Mouse (Mus musculus) gastrocnemius, postnatal 36 days (tissue): ENCODE data around the gene Rtl9. TPM values are rescaled to one million over a fixed set of nuclear protein-coding genes. Genes with fewer than 3 reads are reported as not detected.

ENCODE experiments used
- DNase-seq, 2 experiments: peaks; one replicate each; pipeline ENCODE4 v3.0.0; 2022
- intact Hi-C: fragments of 180-260 bp; cut with DNase I; formaldehyde crosslinking; loops from one replicate; pipeline ENCODE4 v1.15.1; 2025
- long read RNA-seq, 2 experiments: library from polyadenylated mRNA; stranded (forward); transcript quantifications; one replicate each; pipeline ENCODE4 v2.0.0; 2021
- total RNA-seq, 2 experiments: library from RNA; stranded (reverse); gene quantifications; 2 replicates each; pipeline ENCODE4 v1.2.3; 2021

The Rtl9 gene
- total RNA-seq, result under 1 TPM; 0.13 to 0.17 TPM
- long read RNA-seq, experiment 1, result 0 reads
- long read RNA-seq, experiment 2, result 0 reads

GRCm38 (mm10) chrX:143099044-143099754 lies at the start of gene Rtl9:
TSS of gene Rtl9 (plus strand) at chrX:143099594.
- intact Hi-C loops, result no loop called here
- no peak for DNase-seq

DNA sequence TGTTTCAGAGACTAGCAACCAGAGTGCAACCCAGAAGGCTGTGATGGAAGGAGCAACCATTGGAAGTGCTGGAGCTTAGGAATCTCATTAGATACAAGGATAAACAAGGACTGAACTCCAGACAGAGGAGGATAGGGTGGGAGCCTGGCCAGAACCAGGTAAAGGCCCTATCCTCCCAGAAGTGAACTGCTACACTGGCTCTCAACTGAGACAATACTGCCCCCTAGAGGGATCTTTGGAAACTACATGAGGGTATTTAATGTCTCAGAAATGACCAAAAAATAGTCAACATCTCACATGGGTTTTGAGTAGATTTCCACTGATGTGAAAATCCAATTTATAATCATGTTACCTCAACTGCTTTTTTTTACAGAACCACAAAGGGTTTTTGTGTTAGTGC lies 47.9 kb upstream of the Rtl9 start:
- intact Hi-C loops, result loop anchor here (2.0 kb wide), 1 partner anchor 231 kb away; no protein-coding TSS in a partner anchor
- no peak for DNase-seq

- intact Hi-C loops, result loop anchor here (2.0 kb wide), 1 partner anchor 231 kb away; no protein-coding TSS in a partner anchor
- no peak for DNase-seq
These were observed 47.5 kb upstream of the Rtl9 start for GRCm38 (mm10) chrX:143051921-143052320.

DNA sequence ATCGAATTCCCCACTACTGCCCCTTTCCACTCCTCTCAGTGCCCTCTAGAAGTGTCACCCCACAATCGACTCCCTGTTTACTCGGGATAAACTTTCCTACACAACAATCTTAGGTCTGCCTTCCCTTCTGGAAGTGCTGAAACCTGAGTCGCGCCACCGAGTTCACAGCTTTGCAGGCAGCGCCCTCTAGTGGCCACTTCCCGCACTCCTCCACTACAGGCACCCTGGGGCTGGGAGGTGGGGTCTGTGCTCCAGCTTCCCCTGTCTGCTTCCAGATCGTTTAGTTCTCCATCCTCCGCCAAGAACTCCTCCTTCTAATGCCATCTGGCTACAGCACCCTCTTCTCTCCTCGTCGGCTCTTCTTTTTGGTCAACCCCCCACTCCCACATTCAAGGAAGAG lies 40.6 kb upstream of the Rtl9 start:
- intact Hi-C loops, result loop anchor here (5.0 kb wide), 1 partner anchor 92 kb away; the partner anchor contains the start of gene Ammecr1
- DNase-seq, result peak; percentile 67 to 69

- DNase-seq, result no peak
- intact Hi-C loops, result no loop called here
These were observed 36.6 kb upstream of the Rtl9 start for GRCm38 (mm10) chrX:143062641-143063355.

DNA sequence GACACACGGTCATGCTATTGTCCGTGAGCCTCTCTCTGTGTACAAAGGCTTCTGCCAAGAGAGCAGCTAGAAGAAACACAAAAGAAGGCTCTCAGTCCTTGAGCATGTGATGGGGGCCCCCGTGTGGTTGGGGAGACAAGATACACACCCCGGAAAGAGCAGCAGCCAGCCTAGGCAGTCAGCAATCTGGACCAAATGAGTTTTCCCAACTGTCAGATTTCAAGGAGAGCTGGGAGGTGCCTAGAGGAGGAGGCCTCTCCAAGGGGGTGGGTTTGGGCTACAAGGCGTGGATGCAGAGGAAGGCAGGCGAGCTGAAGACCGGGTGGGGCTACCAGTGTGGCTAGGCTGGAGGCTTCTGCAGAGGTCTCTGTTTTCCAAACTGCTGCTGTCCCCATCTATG lies 35.6 kb upstream of the Rtl9 start:
- intact Hi-C loops, result no loop called here
- DNase-seq, result no peak

DNA sequence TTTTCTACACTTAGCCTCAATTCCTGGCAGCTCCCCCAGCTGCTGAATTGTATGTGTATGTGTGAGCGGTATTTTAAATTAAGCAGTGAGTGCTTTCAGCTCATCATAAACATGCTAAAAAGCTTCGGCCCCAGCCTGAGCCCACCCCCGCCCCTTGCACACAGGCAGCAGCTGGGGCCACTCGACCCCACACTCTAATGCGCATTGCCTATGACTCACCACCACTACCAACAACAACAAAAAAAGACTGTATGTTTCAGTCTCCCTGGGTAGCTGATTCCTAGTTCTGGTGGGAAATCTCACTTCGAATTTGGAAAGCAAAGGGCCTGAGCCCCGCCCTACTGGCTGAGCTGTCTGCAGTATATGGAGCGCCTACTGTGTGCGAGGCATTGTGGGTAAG lies 35.1 kb upstream of the Rtl9 start:
- intact Hi-C loops, result no loop called here
- no peak for DNase-seq

DNA sequence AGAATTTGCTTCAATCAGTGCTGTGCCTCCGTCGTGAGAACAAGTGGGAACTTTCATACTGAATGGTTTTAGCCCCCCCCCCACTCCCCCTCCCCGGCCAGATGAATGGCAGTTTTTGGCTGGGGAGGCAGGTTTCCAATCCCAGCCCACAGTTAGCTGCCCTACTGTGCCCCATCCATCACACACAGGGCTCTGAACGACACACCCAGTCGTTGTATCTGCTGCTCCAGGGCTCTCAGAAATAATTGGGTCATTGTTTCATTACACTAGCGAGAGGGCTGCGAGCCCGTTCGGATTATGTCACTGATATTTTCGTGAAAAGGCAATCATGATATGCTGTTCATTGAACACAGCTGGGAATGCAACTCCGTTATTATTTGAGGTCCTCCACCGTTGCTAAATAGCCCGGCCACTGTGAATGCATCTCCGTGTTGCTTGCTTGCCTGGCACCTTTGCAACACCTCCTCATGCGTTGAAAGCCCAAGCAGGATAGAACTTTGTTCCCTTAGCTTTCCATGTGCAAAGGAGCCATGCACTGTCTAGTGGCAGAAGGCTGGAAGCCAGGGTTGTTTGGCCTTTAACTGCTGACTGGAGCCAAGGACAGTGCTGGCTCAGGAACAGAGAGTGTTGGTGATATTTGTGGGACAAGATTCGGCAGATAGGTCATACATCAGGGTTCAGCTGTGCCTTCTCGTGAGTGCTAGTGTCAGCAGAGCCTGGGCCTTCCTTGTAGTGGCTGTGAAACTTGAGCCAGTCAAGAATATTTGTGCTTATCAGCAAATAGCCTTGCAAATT lies 32.9 kb upstream of the Rtl9 start:
- peak in 1 of 2 experiments; percentile 15 for DNase-seq

GRCm38 (mm10) chrX:143067115-143067514 lies 32.3 kb upstream of the Rtl9 start:
- no peak for DNase-seq
- intact Hi-C loops, result no loop called here

More for the DNA sequence above, 32.9 kb upstream of the Rtl9 start:
- intact Hi-C loops, result no loop called here

- intact Hi-C loops, result no loop called here
- DNase-seq, result no peak
These were observed 31.8 kb upstream of the Rtl9 start for GRCm38 (mm10) chrX:143067576-143067975.

DNA sequence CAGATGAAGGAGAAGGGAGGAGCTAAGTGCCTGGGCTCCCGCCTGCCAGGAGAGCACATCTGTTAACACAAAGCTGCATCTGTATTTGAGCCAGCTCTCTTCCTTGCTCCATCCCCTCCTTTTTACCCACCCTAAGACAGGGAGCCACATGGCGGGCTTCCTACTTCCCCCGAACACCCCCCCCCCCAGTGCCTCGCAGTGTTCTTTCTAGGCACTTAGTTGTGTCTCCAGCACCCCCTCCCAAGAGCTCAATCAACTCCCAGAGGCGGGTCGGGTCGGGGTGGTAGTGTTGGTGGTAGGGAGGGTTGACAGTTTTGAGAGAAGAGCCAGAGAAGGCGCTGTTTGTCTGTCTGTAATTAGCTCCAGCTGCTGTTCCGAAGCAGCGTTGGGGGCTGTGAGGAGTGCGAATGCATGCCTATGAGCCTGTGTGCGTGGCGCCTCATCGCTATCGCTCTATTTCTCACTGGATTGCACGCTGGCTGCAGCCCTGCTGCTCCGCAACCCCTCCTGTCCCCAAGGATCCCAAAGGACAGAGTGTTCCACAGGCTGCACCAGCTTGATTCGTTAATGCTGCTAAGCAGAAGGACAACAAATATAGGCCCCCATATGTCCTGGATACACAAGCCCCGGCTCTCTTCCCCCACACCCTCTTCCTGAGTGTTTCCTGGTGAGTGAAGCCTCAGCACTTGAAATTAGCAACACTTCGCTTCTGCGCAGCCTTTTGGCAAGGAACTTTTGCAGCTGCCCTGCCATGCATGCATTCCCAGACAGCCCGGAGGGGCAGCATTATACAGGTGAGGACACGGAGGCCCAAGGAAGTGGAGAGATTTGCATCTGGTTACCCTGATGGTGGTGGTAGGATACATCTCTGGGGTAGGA lies 18.7 kb upstream of the Rtl9 start:
- intact Hi-C loops, result no loop called here
- DNase-seq, result no peak

GRCm38 (mm10) chrX:143082732-143083131 lies 16.7 kb upstream of the Rtl9 start:
- intact Hi-C loops, result no loop called here
- no peak for DNase-seq

DNA sequence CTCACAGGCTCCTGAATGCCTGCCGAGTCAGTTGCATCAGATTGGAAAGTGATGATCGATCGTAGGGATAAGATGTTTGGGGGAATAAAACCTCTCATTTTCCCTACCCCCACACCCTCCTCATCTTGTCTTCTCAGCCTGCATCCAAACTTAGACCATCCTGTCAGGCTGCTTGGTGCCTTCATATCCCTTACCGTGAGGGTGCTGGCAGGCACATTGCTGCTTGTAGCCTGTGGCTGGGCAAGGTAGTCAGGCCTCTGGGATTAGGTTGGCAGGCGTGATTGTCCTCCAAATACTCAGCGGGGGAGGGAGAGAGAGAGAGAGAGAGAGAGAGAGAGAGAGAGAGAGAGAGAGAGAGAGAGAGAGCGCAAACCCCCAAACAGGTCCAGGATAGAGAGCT lies 11.2 kb upstream of the Rtl9 start:
- intact Hi-C loops, result no loop called here
- DNase-seq, result no peak

GRCm38 (mm10) chrX:143090904-143091588 lies 8.3 kb upstream of the Rtl9 start:
- intact Hi-C loops, result no loop called here
- DNase-seq, result no peak

DNA sequence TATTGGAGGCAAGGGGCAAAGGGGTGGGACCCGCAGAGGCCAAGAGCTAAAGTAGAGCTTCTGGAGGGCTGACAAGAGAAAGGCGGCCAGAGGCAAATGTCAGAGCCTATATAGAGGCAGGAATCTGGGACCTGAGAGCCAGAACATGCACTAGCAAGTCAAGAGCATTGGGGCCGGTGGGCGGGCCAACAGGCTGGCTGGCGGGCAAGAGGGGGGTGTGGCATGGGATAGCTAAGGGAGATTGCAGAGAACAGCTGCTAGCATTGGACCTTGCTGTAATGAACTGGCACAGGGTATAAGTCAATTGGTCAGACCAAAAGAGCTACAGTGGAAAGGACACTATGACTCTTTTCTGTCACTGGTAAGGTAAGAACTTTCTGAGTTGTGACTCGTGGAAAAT lies 1.8 kb upstream of the Rtl9 start:
- intact Hi-C loops, result no loop called here
- DNase-seq, result peak in 1 of 2 experiments; percentile 16

- DNase-seq, result no peak
- intact Hi-C loops, result no loop called here
These were observed 3.8 kb downstream of the Rtl9 start for GRCm38 (mm10) chrX:143103146-143103545.

GRCm38 (mm10) chrX:143105866-143106265 lies 6.5 kb downstream of the Rtl9 start:
- no peak for DNase-seq
- intact Hi-C loops, result no loop called here

DNA sequence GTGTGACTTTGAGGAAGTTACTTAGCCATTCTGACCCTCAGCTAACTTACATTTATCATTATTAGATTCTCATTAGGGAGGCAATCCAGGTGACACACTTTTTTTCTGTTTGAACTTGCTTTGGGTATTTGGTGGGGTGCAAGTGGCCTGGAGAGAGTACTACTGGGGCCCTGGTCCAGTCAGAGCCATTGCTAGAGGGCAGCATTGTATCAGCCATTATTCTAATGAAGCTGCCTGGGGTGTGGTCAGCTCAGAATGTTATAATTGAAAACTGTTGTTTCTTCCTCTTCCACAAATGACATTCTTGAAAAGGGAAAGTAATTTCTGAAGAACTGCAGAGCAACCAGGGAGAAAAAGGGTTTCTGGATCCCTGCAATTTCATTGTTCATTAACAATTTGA lies 13.2 kb downstream of the Rtl9 start:
- intact Hi-C loops, result loop anchor here (10.0 kb wide), 1 partner anchor 162 kb away; no protein-coding TSS in a partner anchor

More for the DNA sequence above, 13.2 kb downstream of the Rtl9 start:
- DNase-seq, result no peak
